Mouse (Mus musculus) heart, embryonic 14.5 days (tissue): ENCODE data around the gene Fto. TPM values are rescaled to one million over a fixed set of nuclear protein-coding genes. Genes with fewer than 3 reads are reported as not detected.

ENCODE experiments used
- ATAC-seq: fragments of 200-750 bp; cut with Nextera tagmentation; 2 replicates; pipeline ENCODE4 v1.8.0; 2017; ENCODE audit warnings: low read depth, moderate TSS enrichment; ENCODE audit not compliant: insufficient number of reproducible peaks, insufficient read depth, low FRiP score
- H3K27ac ChIP-seq, 2 experiments: fragments of 200-500 bp in 1 of 2; fragments of 300-500 bp in 1 of 2; sonication (generic) in 1 of 2; replicated peaks in 1 of 2; 2 replicates each; pipeline ENCODE4 v1.5.1; 2012 to 2014; ENCODE audit warnings: low read depth in 2 of 2, low read length in 2 of 2, control low read depth in 1 of 2, mild to moderate bottlenecking in 1 of 2, mixed read lengths in 1 of 2; ENCODE audit not compliant: control insufficient read depth in 1 of 2, insufficient read depth in 1 of 2
- H3K27me3 ChIP-seq: fragments of 300-500 bp; sonication (generic); 2 replicates; pipeline ENCODE4 v1.6.1; 2014; ENCODE audit warnings: mild to moderate bottlenecking, low read length, control low read depth; ENCODE audit not compliant: control insufficient read depth, insufficient read depth
- H3K36me3 ChIP-seq: fragments of 300-500 bp; sonication (generic); 2 replicates; pipeline ENCODE4 v1.6.1; 2014; ENCODE audit warnings: mild to moderate bottlenecking, control low read depth, low read length, mixed read lengths; ENCODE audit not compliant: control insufficient read depth, insufficient read depth
- H3K4me1 ChIP-seq, 2 experiments: fragments of 200-500 bp in 1 of 2; fragments of 300-500 bp in 1 of 2; sonication (generic) in 1 of 2; 2 replicates each; pipeline ENCODE4 v1.6.1; 2012 to 2014; ENCODE audit warnings: low read length in 2 of 2, control low read depth in 1 of 2, mixed read lengths in 1 of 2; ENCODE audit not compliant: control insufficient read depth in 2 of 2, insufficient read depth in 2 of 2
- H3K4me2 ChIP-seq: fragments of 300-500 bp; sonication (generic); 2 replicates; pipeline ENCODE4 v1.6.1; 2014; ENCODE audit warnings: mild to moderate bottlenecking, low read length
- H3K4me3 ChIP-seq, 2 experiments: fragments of 200-500 bp in 1 of 2; fragments of 300-500 bp in 1 of 2; sonication (generic) in 1 of 2; 2 replicates each; pipeline ENCODE4 v1.5.1; 2012 to 2014; ENCODE audit warnings: low read length in 2 of 2, mild to moderate bottlenecking in 2 of 2, control low read depth in 1 of 2, low read depth in 1 of 2, moderate library complexity in 1 of 2; ENCODE audit not compliant: control insufficient read depth in 1 of 2, insufficient read depth in 1 of 2
- H3K9ac ChIP-seq: fragments of 300-500 bp; sonication (generic); 2 replicates; pipeline ENCODE4 v1.6.1; 2014; ENCODE audit warnings: mild to moderate bottlenecking, low read length
- H3K9me3 ChIP-seq: fragments of 300-500 bp; sonication (generic); 2 replicates; pipeline ENCODE4 v1.6.1; 2016; ENCODE audit warnings: low read length, control low read depth; ENCODE audit not compliant: control insufficient read depth
- WGBS: fragments of 180-500 bp; shearing (Covaris S2); extraction: QIAGEN DNeasy Blood & Tissue Kit; methylation state at CpG from one replicate; pipeline ENCODE4 v1.1.7; 2014; 5-methylcytosine and 5-hydroxymethylcytosine counted together
- polyA plus RNA-seq: library from polyadenylated mRNA; unstranded; fragments of >200 nt; fragmentation: Nextera tagmentation; extraction: Ambion mirVana; gene quantifications from 2 replicates; pipeline ENCODE4 v1.2.1, GENCODE M21; 2014

Fto gene
- polyA plus RNA-seq, 1 experiment from 2014 or later: 71.5 TPM

DNA sequence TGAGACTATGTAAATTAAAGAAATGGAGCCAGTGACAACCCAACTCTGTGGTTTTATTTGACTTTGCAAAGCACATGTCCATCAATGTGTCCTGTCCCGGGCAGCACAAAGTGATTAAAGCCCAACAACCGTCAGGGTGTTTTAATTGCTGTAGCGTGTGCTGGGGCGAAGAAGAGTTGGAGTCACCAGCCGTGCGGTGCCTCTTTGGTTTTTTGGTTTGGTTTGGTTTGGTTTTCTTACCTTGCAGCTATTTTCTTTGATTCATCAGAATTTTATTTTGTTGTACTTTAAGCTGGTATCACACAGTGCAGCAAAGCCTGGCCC, 263.6 kb downstream of the Fto start:
- Histone ChIP-seq H3K9me3 (no peaks in the 10 kb centered on the region), H3K4me2 (no peak overlapping the region), H3K27me3 (no peaks in the 10 kb centered on the region), H3K9ac (no peak overlapping the region), H3K4me1 (peaks cover 11 to 12% of the 10 kb centered on the region in 2 experiments), H3K36me3 (no peaks in the 10 kb centered on the region), H3K27ac (no peak overlapping the region), H3K4me3 (no peak overlapping the region)
- WGBS: 64% methylated on average over 6 of the region's 6 CpGs
- ATAC-seq: no peak

DNA sequence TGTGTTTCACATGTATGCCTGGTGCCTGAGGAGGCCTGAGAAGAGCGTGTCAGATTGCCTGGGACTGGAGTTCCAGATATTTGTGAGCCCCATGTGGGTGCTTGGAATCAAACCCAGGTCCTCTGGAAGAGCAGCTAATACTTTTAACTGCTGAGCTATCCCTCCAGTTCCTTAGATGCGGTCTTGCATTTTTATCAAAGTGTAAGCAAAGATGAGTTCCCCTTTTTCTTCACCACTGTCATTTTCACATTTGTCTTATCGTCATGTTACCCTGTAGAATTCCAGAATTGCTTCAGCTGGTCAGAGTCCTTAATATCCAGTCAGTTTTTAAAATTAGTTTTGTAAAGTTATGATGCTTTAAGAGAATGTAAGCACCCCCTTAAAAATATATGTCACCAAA, 264.3 kb downstream of the Fto start:
- ATAC-seq: no peak
- H3K9me3 ChIP-seq: no peaks in the 10 kb centered on the region
- no peak overlapping the region for H3K27ac ChIP-seq
- no peak overlapping the region for H3K9ac ChIP-seq
- H3K4me2 ChIP-seq: no peak overlapping the region
- 88% methylated on average over 3 of the region's 3 CpGs for WGBS
- no peak overlapping the region for H3K4me3 ChIP-seq
- no peaks in the 10 kb centered on the region for H3K36me3 ChIP-seq
- no peaks in the 10 kb centered on the region for H3K27me3 ChIP-seq
- peaks cover 6 to 12% of the 10 kb centered on the region in 2 experiments for H3K4me1 ChIP-seq

DNA sequence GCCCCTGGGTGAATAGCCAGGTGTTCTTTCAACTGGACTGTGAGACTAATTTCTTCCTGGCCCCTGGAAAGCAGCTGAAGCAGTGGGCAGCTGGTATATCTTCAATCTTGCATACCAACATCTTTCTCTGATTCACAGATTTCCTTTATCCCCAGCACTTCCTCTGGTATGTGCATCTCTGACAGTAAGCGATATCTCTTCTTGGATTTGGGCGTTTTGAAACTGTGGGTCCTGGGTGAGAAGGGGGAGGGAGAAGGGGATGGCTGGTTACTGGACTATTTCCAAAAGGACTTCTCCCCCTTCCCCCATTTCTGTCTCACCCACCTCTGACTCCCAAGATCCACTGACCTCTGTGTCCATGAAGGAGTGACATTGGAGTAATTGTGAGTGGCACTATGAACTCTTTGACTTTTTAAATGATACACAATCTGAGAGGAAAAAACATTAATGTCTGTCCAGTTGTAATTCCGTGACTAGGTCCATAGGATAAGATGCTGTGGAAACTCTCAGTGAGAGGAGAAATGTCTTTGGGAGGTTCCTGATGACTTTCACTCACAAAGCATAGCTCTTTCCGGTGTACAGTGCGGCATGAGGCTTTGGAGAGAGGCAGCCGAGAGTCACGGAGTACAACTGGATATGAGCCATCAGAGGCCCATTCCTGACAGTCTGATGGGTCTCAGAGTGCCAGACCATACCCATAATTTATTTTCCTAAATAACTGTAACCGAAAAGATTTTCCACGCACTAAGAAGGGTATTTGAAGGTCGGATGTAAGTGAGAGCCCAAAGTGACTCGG, 271.5 kb downstream of the Fto start:
- Histone ChIP-seq H3K27ac (no peak overlapping the region), H3K9me3 (no peaks in the 10 kb centered on the region), H3K4me3 (no peak overlapping the region), H3K4me1 (peaks cover 2 to 4% of the 10 kb centered on the region in 2 experiments; a peak in 1 of 4 replicates), H3K4me2 (no peak overlapping the region), H3K9ac (no peak overlapping the region), H3K27me3 (no peaks in the 10 kb centered on the region), H3K36me3 (no peaks in the 10 kb centered on the region)
- ATAC-seq: no peak
- 63% methylated on average over 11 of the region's 11 CpGs for WGBS

DNA sequence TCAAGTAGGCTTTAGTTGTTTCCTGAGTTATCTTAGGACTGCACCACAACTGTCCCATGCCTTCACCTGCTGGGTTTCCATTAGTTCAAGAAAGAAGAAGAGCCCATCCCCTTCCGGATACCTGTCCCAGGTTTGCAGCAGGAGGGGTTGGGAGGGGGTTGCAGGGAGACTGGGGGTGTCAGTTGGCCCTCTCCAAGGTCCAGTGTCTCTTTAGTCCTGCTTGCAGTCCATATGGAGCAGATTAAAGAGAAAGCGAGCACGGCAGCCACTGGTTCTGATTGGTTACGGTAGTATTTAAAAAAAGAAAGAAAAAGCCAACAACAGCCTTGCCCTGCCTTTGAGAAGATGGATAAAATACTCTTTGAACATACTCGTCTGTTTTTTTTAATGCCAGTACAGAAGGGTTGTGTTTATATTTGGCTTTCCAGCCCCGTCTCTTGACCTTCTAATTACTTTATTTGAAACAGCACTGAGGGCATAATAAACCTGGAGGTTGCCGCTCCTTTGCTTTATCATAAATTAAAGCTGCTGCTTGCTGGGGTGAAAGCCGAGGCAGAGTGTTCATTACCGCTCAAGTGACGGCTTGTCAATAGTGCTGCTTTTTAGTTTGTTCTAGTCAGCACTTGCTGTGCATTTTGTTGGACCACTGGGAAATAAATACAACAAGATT, 279.2 kb downstream of the Fto start:
- 79% methylated on average over 10 of the region's 10 CpGs for WGBS

DNA sequence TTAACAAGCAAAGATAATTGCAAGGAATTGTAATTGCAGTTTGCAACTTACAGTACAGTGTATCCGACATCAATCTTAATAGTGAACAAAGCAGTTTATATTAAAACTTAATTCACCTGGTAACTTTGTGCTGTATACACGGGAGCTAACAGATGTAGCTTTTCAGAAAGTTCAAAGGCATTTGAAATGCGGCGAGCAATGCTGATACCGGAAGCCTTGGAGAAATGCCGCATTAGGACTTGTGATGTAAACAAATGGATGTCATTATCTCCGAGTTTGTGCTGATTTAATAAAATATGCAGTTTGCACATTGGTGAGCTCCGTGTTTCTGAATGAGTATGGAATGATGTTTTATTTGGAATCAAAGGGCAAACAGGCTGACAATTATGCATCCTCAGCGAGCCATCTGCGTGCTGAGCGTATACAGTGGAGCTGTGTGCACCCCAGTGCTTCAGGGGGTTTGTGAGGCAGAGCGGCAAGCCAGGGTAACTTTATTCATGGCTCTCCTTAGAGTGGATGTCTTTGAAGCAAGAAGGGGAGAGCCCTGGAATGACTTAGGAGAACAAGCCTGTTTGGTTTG, 280.0 kb downstream of the Fto start:
- no peak overlapping the region for H3K4me3 ChIP-seq
- no peaks in the 10 kb centered on the region for H3K9me3 ChIP-seq
- no peaks in the 10 kb centered on the region for H3K27me3 ChIP-seq
- H3K36me3 ChIP-seq: no peaks in the 10 kb centered on the region
- WGBS: 72% methylated on average over 12 of the region's 12 CpGs
- H3K27ac ChIP-seq: no peak overlapping the region
- H3K4me2 ChIP-seq: no peak overlapping the region
- peaks cover 2 to 9% of the 10 kb centered on the region in 2 experiments; a peak in 3 of 4 replicates for H3K4me1 ChIP-seq
- H3K9ac ChIP-seq: no peak overlapping the region
- ATAC-seq: no peak

More for the DNA sequence above, 279.2 kb downstream of the Fto start:
- Histone ChIP-seq H3K4me3 (no peak overlapping the region), H3K27me3 (no peaks in the 10 kb centered on the region), H3K36me3 (no peaks in the 10 kb centered on the region), H3K4me2 (no peak overlapping the region), H3K9ac (no peak overlapping the region), H3K9me3 (no peaks in the 10 kb centered on the region), H3K27ac (no peak overlapping the region), H3K4me1 (peaks cover 2 to 9% of the 10 kb centered on the region in 2 experiments; a peak in 3 of 4 replicates)
- no peak for ATAC-seq

DNA sequence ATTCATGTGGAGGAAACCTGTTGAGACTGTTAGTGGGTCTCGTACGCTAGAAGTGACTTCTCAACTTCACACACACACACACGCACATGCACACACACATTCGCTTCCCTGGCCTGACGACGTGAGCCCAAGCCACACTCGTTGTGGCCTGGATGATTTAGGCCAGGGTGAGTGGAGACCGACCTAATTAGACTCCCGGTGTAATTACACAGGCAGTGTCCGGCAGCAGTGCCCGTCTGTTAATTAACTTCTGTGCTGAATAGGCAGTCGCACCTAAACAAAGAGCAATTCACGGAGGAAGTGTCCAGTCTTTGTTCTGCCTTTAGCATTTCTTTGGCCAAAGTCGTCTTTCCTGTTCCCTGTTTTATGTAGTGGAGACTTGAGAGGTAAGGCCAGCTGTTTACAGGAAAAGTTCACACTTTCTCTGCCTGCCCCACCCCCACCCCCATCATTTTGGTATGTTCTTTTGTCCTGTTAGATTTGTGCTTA, 286.1 kb downstream of the Fto start:
- no peak overlapping the region for H3K4me3 ChIP-seq
- ATAC-seq: no peak
- no peaks in the 10 kb centered on the region for H3K27me3 ChIP-seq
- WGBS: 83% methylated on average over 14 of the region's 14 CpGs
- H3K4me2 ChIP-seq: no peak overlapping the region
- no peak overlapping the region for H3K9ac ChIP-seq
- no peaks in the 10 kb centered on the region for H3K9me3 ChIP-seq
- no peak overlapping the region for H3K27ac ChIP-seq
- H3K4me1 ChIP-seq: no peaks in the 10 kb centered on the region
- no peaks in the 10 kb centered on the region for H3K36me3 ChIP-seq

DNA sequence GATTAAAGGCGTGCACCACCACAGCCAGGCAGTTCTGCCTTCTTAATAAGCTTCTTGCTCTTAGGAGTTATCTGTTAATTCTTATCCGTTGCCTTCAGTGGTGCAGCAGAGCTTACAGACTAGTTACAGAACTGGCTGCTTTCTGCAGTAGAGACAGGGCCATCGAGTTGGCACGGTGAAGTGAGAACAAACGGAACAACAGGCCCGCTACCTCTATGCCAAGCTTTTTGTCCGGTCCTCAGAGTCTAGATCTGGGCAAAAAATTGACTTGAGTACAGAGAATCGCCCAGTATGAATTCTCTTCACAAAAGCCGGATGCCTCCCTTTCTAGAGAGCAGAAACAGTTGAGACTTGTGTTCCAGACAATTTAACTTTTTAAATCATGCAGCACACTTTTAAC, 290.4 kb downstream of the Fto start:
- Histone ChIP-seq H3K9ac (no peak overlapping the region), H3K27ac (no peak overlapping the region), H3K9me3 (no peaks in the 10 kb centered on the region), H3K36me3 (no peaks in the 10 kb centered on the region), H3K4me1 (no peaks in the 10 kb centered on the region), H3K4me3 (no peak overlapping the region), H3K27me3 (no peaks in the 10 kb centered on the region), H3K4me2 (no peak overlapping the region)
- ATAC-seq: no peak
- 83% methylated on average over 9 of the region's 9 CpGs for WGBS
